Mouse (Mus musculus): Measurements from ENCODE around the gene Nr1i3.

DNA sequence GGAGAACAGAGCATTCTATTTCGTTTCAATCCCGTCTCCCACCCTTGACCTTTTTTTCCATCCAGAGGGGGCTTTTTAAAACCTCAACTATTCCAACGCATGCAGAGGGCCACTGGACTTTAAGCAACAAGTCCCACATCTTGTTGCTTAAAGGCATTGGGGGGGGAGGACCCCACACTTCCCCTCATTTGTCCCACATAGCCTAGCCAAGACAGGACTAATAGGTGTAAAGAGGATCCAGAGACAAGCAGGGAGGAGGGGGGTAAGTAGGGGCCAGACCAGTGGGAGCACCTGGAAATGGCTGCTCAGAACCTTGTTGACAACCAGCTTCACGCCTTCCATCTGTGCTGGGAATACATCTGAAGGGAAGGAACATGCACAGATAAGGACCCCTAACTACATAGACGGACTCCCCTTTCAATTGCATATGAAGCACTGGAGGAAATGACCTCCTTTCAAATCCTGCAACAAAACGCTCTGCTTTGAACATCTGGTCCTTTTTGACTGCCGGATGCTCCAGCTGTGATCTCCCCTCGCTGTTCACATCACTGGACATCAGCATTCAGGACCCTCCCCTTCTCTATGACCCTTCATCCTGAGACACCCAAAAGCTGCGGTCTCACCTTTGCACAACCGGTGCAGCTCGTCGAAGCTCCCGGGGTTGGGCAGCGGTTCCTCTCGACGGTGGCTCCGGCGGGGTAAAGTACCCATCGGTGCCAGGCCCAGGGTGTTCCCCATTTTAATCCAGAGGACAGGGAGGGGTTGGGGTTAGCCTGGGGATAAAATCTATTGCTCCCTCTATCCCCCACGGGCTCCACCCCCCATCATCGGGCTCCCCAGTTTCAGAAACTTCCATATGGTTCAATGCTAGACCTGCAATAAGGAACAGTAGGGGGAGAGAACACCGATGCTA, 7.8 kb downstream of the Nr1i3 start:
- TF ChIP-seq POLR2A (IDR thresholded peaks at IDR 0.05; ENCODE audit: borderline replicate concordance, control insufficient read depth, low read depth, low read length) (no peak), CTCF (IDR thresholded peaks at IDR 0.05; ENCODE audit: control insufficient read depth, insufficient read depth, low read length) (no peak)

Data from bone marrow, adult 2 months (tissue).